Mouse (Mus musculus): Measurements from ENCODE around the gene Bsnd.

DNA sequence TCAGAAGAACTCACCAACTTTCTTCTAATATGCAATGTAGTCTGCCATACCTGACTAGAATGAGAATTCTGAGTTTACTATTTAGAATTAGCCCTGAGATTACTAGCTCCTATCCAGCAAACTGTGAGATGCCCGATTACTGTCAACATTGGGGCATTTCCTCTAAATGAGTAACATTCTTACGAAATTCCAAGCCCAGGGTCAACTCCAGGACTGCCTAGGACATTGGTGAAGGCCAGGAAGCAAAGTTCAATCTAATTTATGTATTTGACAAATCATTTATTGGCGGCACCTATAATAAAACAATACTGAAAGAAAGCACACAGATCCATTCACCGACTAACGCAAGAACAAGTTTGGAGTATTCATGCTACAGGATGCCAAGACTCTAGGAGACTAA lies 47.7 kb upstream of the Bsnd start:
- TF ChIP-seq CTCF (IDR thresholded peaks at IDR 0.05; ENCODE audit: borderline replicate concordance, insufficient read depth, low read length), result no peak
- no peak for TF ChIP-seq POLR2A (IDR thresholded peaks at IDR 0.05; ENCODE audit: low read depth, low read length)

Data from embryonic fibroblast, embryonic 13.5 days (primary cell).